8 mouse cellular contexts compared by ENCODE assay signal in genomic region chr7:5060239-5060731, GRCm38 (mm10). TPM values are rescaled to one million over a fixed set of nuclear protein-coding genes. Genes with fewer than 3 reads are reported as not detected.
DNase-seq lines count a peak whose midpoint lies in the region; ATAC-seq and TF ChIP-seq lines count a peak whose summit lies in the region.

No protein-coding gene starts in this region.

- peak overlapping the region; percentile 96 for H3ac ChIP-seq in myocyte (ENCODE audit: control insufficient read depth, insufficient read length)

- H3K4me3 ChIP-seq in embryonic facial prominence, embryonic 13.5 days = peak overlapping the region; percentile 59
- peak overlapping the region; percentile 85 for H3K4me3 ChIP-seq in kidney, adult 2 months (ENCODE audit: insufficient read depth, low read depth, low read length)
- peak overlapping the region; percentile 77 for H3K4me3 ChIP-seq in liver, embryonic 12.5 days
- peak overlapping the region; percentile 96 for H3K4me3 ChIP-seq in myocyte

- peak overlapping the region; percentile 81 for H3K4me2 ChIP-seq in embryonic facial prominence, embryonic 13.5 days
- peak overlapping the region; percentile 96 for H3K4me2 ChIP-seq in liver, embryonic 12.5 days
- peak overlapping the region; percentile 97 for H3K4me2 ChIP-seq in myocyte (ENCODE audit: low read depth)

- WGBS in embryonic facial prominence, embryonic 13.5 days = 2% methylated on average over 27 of the region's 27 CpGs
- 2% methylated on average over 27 of the region's 27 CpGs for WGBS in kidney, adult 2 months
- WGBS in liver, embryonic 12.5 days (ENCODE audit: insufficient replicate concordance) = 1% methylated on average over 24 of the region's 27 CpGs

- peak overlapping the region; percentile 99 for H3K27ac ChIP-seq in embryonic facial prominence, embryonic 13.5 days
- H3K27ac ChIP-seq in kidney, adult 2 months (ENCODE audit: insufficient read depth, low read depth, low read length) = peak overlapping the region; percentile 98
- H3K27ac ChIP-seq in liver, embryonic 12.5 days = peak overlapping the region; percentile 99

- peaks cover 17% of the 10 kb centered on the region for H3K27me3 ChIP-seq in embryonic facial prominence, embryonic 13.5 days
- no peaks in the 10 kb centered on the region for H3K27me3 ChIP-seq in kidney, adult 2 months (replicated peaks; ENCODE audit: control insufficient read depth, insufficient read depth, low read length)
- peaks cover 43% of the 10 kb centered on the region for H3K27me3 ChIP-seq in liver, embryonic 12.5 days (replicated peaks)
- peaks cover 13% of the 10 kb centered on the region for H3K27me3 ChIP-seq in myocyte (ENCODE audit: control insufficient read depth, insufficient read depth, insufficient read length)

- H3K79me2 ChIP-seq in myocyte (ENCODE audit: control insufficient read depth, insufficient read depth) = peaks cover 28% of the 10 kb centered on the region

- peak; percentile 89 for TF ChIP-seq CTCF in kidney, adult 2 months (conservative IDR thresholded peaks at IDR 0.05; ENCODE audit: insufficient read depth, insufficient read length, low read depth, low read length)

- H3K9me3 ChIP-seq in embryonic facial prominence, embryonic 13.5 days = no peaks in the 10 kb centered on the region
- no peaks in the 10 kb centered on the region for H3K9me3 ChIP-seq in liver, embryonic 12.5 days (replicated peaks)

- DNase-seq in A20 (ENCODE audit: low read depth, low spot score) = peak; percentile 90
- DNase-seq in adrenal gland, postnatal 25 days = peak; percentile 76
- peak; percentile 85 for DNase-seq in heart, adult 18-20 months
- peak; percentile 90 for DNase-seq in kidney, adult 2 months
- DNase-seq in spleen, postnatal 4 days (ENCODE audit: low spot score in 2 of 2) = peak; percentile 79 to 89

- H3K9ac ChIP-seq in embryonic facial prominence, embryonic 13.5 days = peak overlapping the region; percentile 92
- H3K9ac ChIP-seq in liver, embryonic 12.5 days = peak overlapping the region; percentile 94

- no peak for ATAC-seq in embryonic facial prominence, embryonic 13.5 days (ENCODE audit: insufficient number of reproducible peaks, insufficient read depth, low FRiP score, low TSS enrichment, low read depth)
- ATAC-seq in liver, embryonic 12.5 days = peak; percentile 16

- no peak for TF ChIP-seq POLR2A in kidney, adult 2 months (IDR thresholded peaks at IDR 0.05; ENCODE audit: low read depth, low read length)
- TF ChIP-seq POLR2A in myocyte (IDR thresholded peaks at IDR 0.05; ENCODE audit: insufficient read length, low read depth) = no peak

- no peaks in the 10 kb centered on the region for H3K36me3 ChIP-seq in embryonic facial prominence, embryonic 13.5 days
- no peaks in the 10 kb centered on the region for H3K36me3 ChIP-seq in kidney, adult 2 months (ENCODE audit: control insufficient read depth, insufficient read depth, low read length)
- H3K36me3 ChIP-seq in liver, embryonic 12.5 days = peaks cover 11% of the 10 kb centered on the region
- no peaks in the 10 kb centered on the region for H3K36me3 ChIP-seq in myocyte (ENCODE audit: control insufficient read depth, insufficient read depth)

- H3K4me1 ChIP-seq in embryonic facial prominence, embryonic 13.5 days = peaks cover 47% of the 10 kb centered on the region
- H3K4me1 ChIP-seq in kidney, adult 2 months (ENCODE audit: control insufficient read depth, insufficient read depth, low read length) = peaks cover 3% of the 10 kb centered on the region; the same call in 1 of the 2 replicates
- H3K4me1 ChIP-seq in liver, embryonic 12.5 days = peaks cover 37% of the 10 kb centered on the region

TF ChIP-seq in myocyte, 11 proteins besides CTCF, POLR2A, EP300 and RAD21:
- peak in 1 of 3 experiments; percentile 1 for TF ChIP-seq MYOG (IDR thresholded peaks at IDR 0.05; ENCODE audit: control insufficient read depth in 1 of 3, insufficient read depth in 1 of 3, insufficient read length in 2 of 3, low read depth in 2 of 3)
- no peak for TF ChIP-seq REST (IDR thresholded peaks at IDR 0.05; ENCODE audit: insufficient read depth, insufficient read length)
- TF ChIP-seq POLR2AphosphoS2 (IDR thresholded peaks at IDR 0.05; ENCODE audit: insufficient read length, low read depth) = no peak

RNA-seq across cellular contexts. Expression of gene U2af2, which starts 1.7 kb away (rescaled TPM):
- total RNA-seq in adrenal gland, postnatal 25 days (2021) = 191 and 195 TPM in 2 replicates
- polyA plus RNA-seq in embryonic facial prominence, embryonic 13.5 days (2015; fragmentation: Nextera tagmentation; extraction: Ambion mirVana) = 137 and 155 TPM in 2 replicates
- total RNA-seq in heart, adult 18-20 months (2021) = 10 to 100 TPM; 67.1 to 68.1 TPM
- polyA plus RNA-seq in kidney, adult 2 months (2012; rRNA removed) = 132 and 153 TPM in 2 replicates
- polyA plus RNA-seq in liver, embryonic 12.5 days (2016; fragmentation: Nextera tagmentation; extraction: Ambion mirVana) = 97.6 and 109 TPM in 2 replicates
- polyA plus RNA-seq in myocyte (2012; fragmentation: generic; extraction: Trizol) = 159 TPM

RNA-seq across cellular contexts. Expression of gene Zfp580, which starts 8.9 kb away (rescaled TPM):
- 7.9 and 8.8 TPM in 2 replicates for total RNA-seq in adrenal gland, postnatal 25 days (2021)
- polyA plus RNA-seq in embryonic facial prominence, embryonic 13.5 days (2015; fragmentation: Nextera tagmentation; extraction: Ambion mirVana) = 44.7 and 45.9 TPM in 2 replicates
- 1 to 10 TPM; 4.2 TPM for total RNA-seq in heart, adult 18-20 months (2021)
- polyA plus RNA-seq in kidney, adult 2 months (2012; rRNA removed) = 17.0 and 17.1 TPM in 2 replicates
- polyA plus RNA-seq in liver, embryonic 12.5 days (2016; fragmentation: Nextera tagmentation; extraction: Ambion mirVana) = 5.2 and 5.6 TPM in 2 replicates
- polyA plus RNA-seq in myocyte (2012; fragmentation: generic; extraction: Trizol) = 13.1 TPM

RNA-seq across cellular contexts. Expression of gene Epn1, which starts 19.8 kb away (rescaled TPM):
- 140 and 152 TPM in 2 replicates for total RNA-seq in adrenal gland, postnatal 25 days (2021)
- 63.8 and 70.5 TPM in 2 replicates for polyA plus RNA-seq in embryonic facial prominence, embryonic 13.5 days (2015; fragmentation: Nextera tagmentation; extraction: Ambion mirVana)
- total RNA-seq in heart, adult 18-20 months (2021) = 100 to 1,000 TPM; 183 to 191 TPM
- 243 and 262 TPM in 2 replicates for polyA plus RNA-seq in kidney, adult 2 months (2012; rRNA removed)
- polyA plus RNA-seq in liver, embryonic 12.5 days (2016; fragmentation: Nextera tagmentation; extraction: Ambion mirVana) = 66.2 and 69.1 TPM in 2 replicates
- 118 TPM for polyA plus RNA-seq in myocyte (2012; fragmentation: generic; extraction: Trizol)

RNA-seq across cellular contexts. Expression of gene Zfp784, which starts 22.0 kb away (rescaled TPM):
- 4.7 and 5.5 TPM in 2 replicates for total RNA-seq in adrenal gland, postnatal 25 days (2021)
- 5.6 and 5.9 TPM in 2 replicates for polyA plus RNA-seq in embryonic facial prominence, embryonic 13.5 days (2015; fragmentation: Nextera tagmentation; extraction: Ambion mirVana)
- 1 to 10 TPM; 5.1 to 5.5 TPM for total RNA-seq in heart, adult 18-20 months (2021)
- 6.4 and 6.8 TPM in 2 replicates for polyA plus RNA-seq in kidney, adult 2 months (2012; rRNA removed)
- 1.1 and 1.3 TPM in 2 replicates for polyA plus RNA-seq in liver, embryonic 12.5 days (2016; fragmentation: Nextera tagmentation; extraction: Ambion mirVana)
- polyA plus RNA-seq in myocyte (2012; fragmentation: generic; extraction: Trizol) = 1.5 TPM

RNA-seq across cellular contexts. Expression of gene 4632433K11Rik, which starts 26.4 kb away (rescaled TPM):
- 1.1 TPM in 1 of 2 replicates, not detected in the other for total RNA-seq in adrenal gland, postnatal 25 days (2021)
- polyA plus RNA-seq in embryonic facial prominence, embryonic 13.5 days (2015; fragmentation: Nextera tagmentation; extraction: Ambion mirVana) = not detected in 2 replicates
- total RNA-seq in heart, adult 18-20 months (2021) = not detected
- polyA plus RNA-seq in kidney, adult 2 months (2012; rRNA removed) = not detected in 2 replicates
- polyA plus RNA-seq in liver, embryonic 12.5 days (2016; fragmentation: Nextera tagmentation; extraction: Ambion mirVana) = not detected in 2 replicates
- polyA plus RNA-seq in myocyte (2012; fragmentation: generic; extraction: Trizol) = not detected
